Mouse (Mus musculus) embryonic facial prominence, embryonic 10.5 days (tissue): ENCODE data around the gene Pcp4l1. TPM values are rescaled to one million over a fixed set of nuclear protein-coding genes. Genes with fewer than 3 reads are reported as not detected.

Experiments
- DNase-seq: peaks from one replicate; pipeline ENCODE4 v3.0.0-alpha.2; 2017; ENCODE audit warnings: low spot score
- H3K27ac ChIP-seq: fragments of 300-500 bp; sonication (generic); replicated peaks from 2 replicates; pipeline ENCODE4 v1.5.1; 2016; ENCODE audit warnings: mild to moderate bottlenecking
- H3K27me3 ChIP-seq: fragments of 300-500 bp; sonication (generic); replicated peaks from 2 replicates; pipeline ENCODE4 v1.6.1; 2016; ENCODE audit warnings: low read depth, mild to moderate bottlenecking; ENCODE audit not compliant: poor library complexity, severe bottlenecking
- H3K36me3 ChIP-seq: fragments of 300-500 bp; sonication (generic); replicated peaks from 2 replicates; pipeline ENCODE4 v1.6.1; 2016; ENCODE audit warnings: mild to moderate bottlenecking, moderate library complexity
- H3K4me1 ChIP-seq: fragments of 300-500 bp; sonication (generic); 2 replicates; pipeline ENCODE4 v1.6.1; 2016
- H3K4me3 ChIP-seq: fragments of 300-500 bp; sonication (generic); 2 replicates; pipeline ENCODE4 v1.5.1; 2016; ENCODE audit warnings: mild to moderate bottlenecking, moderate library complexity
- H3K9me3 ChIP-seq: fragments of 300-500 bp; sonication (generic); 2 replicates; pipeline ENCODE4 v1.6.1; 2016; ENCODE audit warnings: mild to moderate bottlenecking
- WGBS: fragments of 180-500 bp; shearing (Covaris S2); methylation state at CpG from one replicate; pipeline ENCODE4 v1.1.7; 2016; 5-methylcytosine and 5-hydroxymethylcytosine counted together
- polyA plus RNA-seq: library from polyadenylated mRNA; unstranded; fragments of >200 nt; fragmentation: Nextera tagmentation; extraction: Ambion mirVana; gene quantifications from 2 replicates; pipeline ENCODE4 v1.2.1, GENCODE M21; 2016

Pcp4l1 gene
- polyA plus RNA-seq, 1 experiment from 2014 or later: 6.7 TPM

GRCm38 (mm10) chr1:171213801-171214496 is 17.9 kb upstream of the Pcp4l1 start, which contains the start of gene Nr1i3:
TSS of gene Nr1i3 (plus strand) at chr1:171213970.
- no peak within 1 kb of the TSS; the same call in 1 of the 2 replicates for H3K27ac ChIP-seq
- H3K36me3 ChIP-seq: peaks cover 8% of the 10 kb centered on the region
- H3K4me3 ChIP-seq: no peak within 1 kb of the TSS
- no peaks in the 10 kb centered on the region for H3K9me3 ChIP-seq
- no peaks in the 10 kb centered on the region for H3K27me3 ChIP-seq
- DNase-seq: no peak
- H3K4me1 ChIP-seq: peaks cover 20% of the 10 kb centered on the region
- 71% methylated on average over 10 of the region's 10 CpGs for WGBS

- Histone ChIP-seq H3K4me1 (peaks cover 20% of the 10 kb centered on the region), H3K36me3 (no peaks in the 10 kb centered on the region), H3K4me3 (no peak overlapping the region), H3K9me3 (no peaks in the 10 kb centered on the region), H3K27ac (no peak overlapping the region), H3K27me3 (no peaks in the 10 kb centered on the region)
- 38% methylated on average over 3 of the region's 3 CpGs for WGBS
- DNase-seq: no peak
Observed at GRCm38 (mm10) chr1:171212854-171213253, 16.8 kb upstream of the Pcp4l1 start.

DNA sequence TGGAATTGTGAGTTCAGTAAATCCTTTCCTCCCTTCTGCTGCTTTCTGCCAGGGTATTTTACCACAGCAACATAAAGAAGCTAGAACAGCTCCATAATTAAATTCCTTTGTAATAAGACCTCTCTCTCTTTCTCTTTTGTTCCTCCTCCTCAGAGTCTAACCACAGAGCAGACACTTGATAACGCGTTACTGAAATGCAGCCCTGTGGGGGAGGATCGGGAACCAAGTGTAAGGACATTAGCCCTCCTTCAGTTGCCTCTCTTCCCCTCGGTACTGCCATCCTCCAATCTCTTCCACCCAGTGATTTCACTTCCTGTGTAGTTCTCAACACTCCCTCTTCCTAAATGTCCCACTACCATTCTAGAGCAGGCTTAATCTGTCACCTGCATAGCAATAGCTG is 13.3 kb upstream of the Pcp4l1 start:
- Histone ChIP-seq H3K27ac (no peak overlapping the region), H3K27me3 (no peaks in the 10 kb centered on the region), H3K9me3 (no peaks in the 10 kb centered on the region), H3K36me3 (no peaks in the 10 kb centered on the region), H3K4me1 (peaks cover 20% of the 10 kb centered on the region), H3K4me3 (no peak overlapping the region)
- no peak for DNase-seq
- 29% methylated on average over 4 of the region's 4 CpGs for WGBS

- H3K36me3 ChIP-seq: no peaks in the 10 kb centered on the region
- H3K27ac ChIP-seq: no peak overlapping the region
- no peak overlapping the region for H3K4me3 ChIP-seq
- WGBS: 82% methylated on average over 6 of the region's 6 CpGs
- H3K27me3 ChIP-seq: 0 out of 2 replicates have a peak, but pooled peaks cover 3% of the 10 kb centered on the region
- DNase-seq: no peak
- peaks cover 5% of the 10 kb centered on the region; the same call in 1 of the 2 replicates for H3K4me1 ChIP-seq
- no peaks in the 10 kb centered on the region for H3K9me3 ChIP-seq
Observed at GRCm38 (mm10) chr1:171205704-171206493, 9.8 kb upstream of the Pcp4l1 start.

GRCm38 (mm10) chr1:171204249-171204644 is 8.2 kb upstream of the Pcp4l1 start:
- H3K27ac ChIP-seq: no peak overlapping the region
- 54% methylated on average over 7 of the region's 7 CpGs for WGBS
- H3K4me3 ChIP-seq: no peak overlapping the region
- H3K9me3 ChIP-seq: no peaks in the 10 kb centered on the region
- H3K36me3 ChIP-seq: no peaks in the 10 kb centered on the region
- DNase-seq: no peak
- H3K4me1 ChIP-seq: peaks cover under 1% of the 10 kb centered on the region; the same call in 1 of the 2 replicates
- 0 out of 2 replicates have a peak, but pooled peaks cover 8% of the 10 kb centered on the region for H3K27me3 ChIP-seq

DNA sequence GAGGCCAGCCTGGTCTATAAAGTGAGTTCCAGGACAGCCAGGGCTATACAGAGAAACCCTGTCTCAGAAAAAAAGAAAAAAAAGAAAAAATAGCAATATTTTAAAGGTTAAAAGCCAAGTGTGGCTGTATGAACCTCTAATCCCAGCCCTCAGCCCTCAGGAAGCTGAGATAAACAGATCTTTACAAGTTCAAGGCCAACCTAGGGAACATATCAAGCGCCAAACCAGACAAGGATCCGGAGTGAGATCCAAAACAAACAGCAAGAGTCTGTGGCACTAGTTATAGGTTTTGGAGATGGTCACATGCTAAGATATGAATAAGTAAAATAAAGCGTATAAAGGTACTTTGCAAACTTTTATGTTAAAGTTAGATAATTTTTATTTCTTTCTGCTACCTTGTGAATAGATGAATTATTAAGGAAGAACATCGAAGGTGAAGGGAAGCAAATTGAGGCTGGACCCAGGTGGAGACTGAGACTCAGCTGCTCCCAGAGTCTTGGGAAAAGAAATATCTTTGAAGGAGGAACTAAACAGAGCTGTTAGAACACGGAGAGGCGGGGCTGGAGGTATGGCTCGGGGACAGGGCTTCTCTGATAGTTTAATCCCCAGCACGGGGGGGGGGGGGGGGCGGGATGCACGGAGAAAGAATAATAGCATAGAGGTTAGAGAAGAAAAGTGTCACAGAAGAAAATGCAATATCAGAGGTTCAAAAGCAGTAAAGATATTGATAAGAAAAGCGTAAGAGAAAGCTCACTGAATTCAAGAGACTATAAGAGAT is 7.6 kb upstream of the Pcp4l1 start:
- DNase-seq: no peak
- 55% methylated on average over 11 of the region's 11 CpGs for WGBS
- Histone ChIP-seq H3K27ac (no peak overlapping the region), H3K4me1 (no peaks in the 10 kb centered on the region), H3K27me3 (peaks cover 14% of the 10 kb centered on the region; the same call in 1 of the 2 replicates), H3K9me3 (no peaks in the 10 kb centered on the region), H3K36me3 (no peaks in the 10 kb centered on the region), H3K4me3 (no peak overlapping the region)

DNA sequence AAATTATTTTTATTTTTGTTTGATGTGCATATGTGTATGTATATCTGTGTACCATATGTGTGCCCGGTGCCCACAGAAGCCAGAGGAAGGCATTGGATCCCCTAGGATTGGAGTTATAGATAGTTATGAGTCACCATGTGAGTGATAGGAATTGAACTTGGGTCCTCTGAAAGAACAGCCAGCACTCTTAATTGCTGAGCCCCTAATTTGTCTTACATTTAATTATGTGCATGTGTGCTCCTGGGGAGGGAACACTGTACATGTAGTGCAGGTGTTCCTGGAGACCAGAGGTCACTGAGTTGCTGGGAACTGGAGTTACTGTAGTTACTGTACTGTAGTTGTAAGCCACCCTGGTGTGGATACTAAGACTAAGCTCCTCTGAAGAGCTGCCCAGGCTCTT is 4.7 kb upstream of the Pcp4l1 start:
- Histone ChIP-seq H3K27ac (no peak overlapping the region), H3K4me3 (no peak overlapping the region), H3K27me3 (peaks cover 42% of the 10 kb centered on the region), H3K36me3 (no peaks in the 10 kb centered on the region), H3K9me3 (no peaks in the 10 kb centered on the region), H3K4me1 (peaks cover 6% of the 10 kb centered on the region)
- WGBS: 94% methylated on average over 1 of the region's 1 CpGs
- no peak for DNase-seq

GRCm38 (mm10) chr1:171199532-171199931 is 3.5 kb upstream of the Pcp4l1 start:
- 66% methylated on average over 1 of the region's 1 CpGs for WGBS
- H3K27ac ChIP-seq: no peak overlapping the region
- H3K36me3 ChIP-seq: no peaks in the 10 kb centered on the region
- peaks cover 18% of the 10 kb centered on the region for H3K4me1 ChIP-seq
- H3K9me3 ChIP-seq: no peaks in the 10 kb centered on the region
- no peak for DNase-seq
- H3K4me3 ChIP-seq: no peak overlapping the region
- peaks cover 54% of the 10 kb centered on the region for H3K27me3 ChIP-seq

- DNase-seq: peak; percentile 32
- Histone ChIP-seq H3K4me1 (peaks cover 38% of the 10 kb centered on the region), H3K9me3 (no peaks in the 10 kb centered on the region), H3K27me3 (peaks cover 94% of the 10 kb centered on the region), H3K36me3 (no peaks in the 10 kb centered on the region), H3K4me3 (peak overlapping the region; percentile 72), H3K27ac (no peak overlapping the region)
- WGBS: 4% methylated on average over 20 of the region's 20 CpGs
Observed at GRCm38 (mm10) chr1:171195046-171195822, 834 bp downstream of the Pcp4l1 start.

DNA sequence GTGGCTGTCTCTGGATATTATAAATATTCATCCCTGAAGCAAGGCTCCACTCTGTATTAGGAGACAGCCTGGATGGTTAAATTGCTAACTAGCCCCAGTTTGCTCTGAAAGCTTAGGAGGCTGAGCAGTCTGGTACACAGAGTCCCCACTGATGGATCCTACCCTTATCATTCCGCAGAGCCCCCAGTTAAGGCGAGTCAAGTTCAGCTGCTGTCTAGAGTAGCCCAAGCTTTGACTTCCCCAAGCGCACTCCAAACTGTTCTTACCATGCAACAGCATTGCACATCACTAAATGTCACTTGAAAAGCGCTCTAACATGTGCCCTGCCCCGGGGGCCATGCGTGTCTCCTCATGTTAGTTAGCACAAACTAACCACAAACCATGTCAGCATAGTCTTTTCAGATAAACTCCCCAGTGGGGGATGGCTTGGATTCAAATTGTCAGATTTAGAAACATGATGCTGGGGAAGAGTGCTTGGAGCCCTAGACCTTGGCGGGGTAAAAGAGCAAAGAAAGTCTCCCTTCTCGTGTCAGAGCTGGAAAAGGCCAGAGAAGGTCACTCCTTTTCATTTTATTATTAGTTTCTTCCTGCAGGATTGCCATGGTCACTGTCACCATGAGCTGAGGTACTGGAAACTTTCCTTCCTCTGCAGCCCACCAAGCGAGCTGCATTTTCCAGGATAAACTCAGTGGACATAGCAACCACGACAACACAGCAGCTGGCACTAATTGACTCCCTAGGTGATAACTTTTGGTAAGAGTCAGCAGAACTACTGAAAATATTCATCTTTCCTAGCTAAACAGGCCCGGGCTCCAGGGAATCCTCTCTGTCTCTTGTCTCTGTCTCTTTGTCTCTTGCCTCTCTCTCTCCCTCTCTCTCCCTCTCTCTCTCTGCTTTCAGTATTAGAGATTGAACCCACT is 1.9 kb downstream of the Pcp4l1 start:
- peaks cover 98% of the 10 kb centered on the region for H3K27me3 ChIP-seq
- DNase-seq: peak; percentile 34
- no peaks in the 10 kb centered on the region for H3K36me3 ChIP-seq
- no peaks in the 10 kb centered on the region for H3K9me3 ChIP-seq
- no peak overlapping the region for H3K27ac ChIP-seq
- WGBS: 21% methylated on average over 11 of the region's 11 CpGs
- 0 out of 2 replicates have a peak overlapping the region, but pooled peaks have one; percentile 72 for H3K4me3 ChIP-seq
- H3K4me1 ChIP-seq: peaks cover 45% of the 10 kb centered on the region
